Mouse (Mus musculus) small intestine, adult 2 months (tissue): ENCODE results near the gene Olfr69. TPM values are rescaled to one million over a fixed set of nuclear protein-coding genes. Genes with fewer than 3 reads are reported as not detected.
"Not testable (repeated sequence)": the region's sequence is repeated elsewhere in the genome, so short reads cannot be mapped to it uniquely, and the experiment has no call there.

Source experiments
- H3K27ac ChIP-seq: fragments of 200-500 bp; 2 replicates; pipeline ENCODE4 v1.5.1; 2012; ENCODE audit warnings: low read depth, low read length, control low read depth, inconsistent platforms; ENCODE audit not compliant: insufficient read depth
- H3K27me3 ChIP-seq: fragments of 200-500 bp; 2 replicates; pipeline ENCODE4 v1.6.1; 2012; ENCODE audit warnings: mild to moderate bottlenecking, moderate library complexity, low read length, inconsistent platforms; ENCODE audit not compliant: control insufficient read depth, insufficient read depth
- H3K36me3 ChIP-seq: fragments of 200-500 bp; 2 replicates; pipeline ENCODE4 v1.6.1; 2012; ENCODE audit warnings: mild to moderate bottlenecking, low read length, control low read depth, inconsistent platforms; ENCODE audit not compliant: control insufficient read depth, insufficient read depth
- H3K4me1 ChIP-seq: fragments of 200-500 bp; 2 replicates; pipeline ENCODE4 v1.6.1; 2012; ENCODE audit warnings: low read length, inconsistent platforms, mixed read lengths; ENCODE audit not compliant: control insufficient read depth, insufficient read depth, insufficient read length
- H3K4me3 ChIP-seq: fragments of 200-500 bp; 2 replicates; pipeline ENCODE4 v1.5.1; 2012; ENCODE audit warnings: low read depth, mild to moderate bottlenecking, control low read depth, inconsistent platforms, low read length, moderate library complexity
- CTCF ChIP-seq: fragments of 200-500 bp; IDR thresholded peaks from 2 replicates; pipeline ENCODE4 v1.5.1; 2012; ENCODE audit warnings: low read depth, mild to moderate bottlenecking, control low read depth, inconsistent platforms, low read length, moderate library complexity, mixed read lengths; ENCODE audit not compliant: insufficient replicate concordance, insufficient read length; ENCODE audit errors: extremely low read depth
- POLR2A ChIP-seq: fragments of 200-500 bp; IDR thresholded peaks from 2 replicates; pipeline ENCODE4 v1.6.1; 2012; ENCODE audit warnings: low read depth, mild to moderate bottlenecking, control low read depth, inconsistent platforms, low read length, moderate library complexity
- WGBS: fragments of 180-500 bp; shearing (Covaris S2); methylation state at CpG from one replicate; pipeline ENCODE4 v1.1.7; 2018; 5-methylcytosine and 5-hydroxymethylcytosine counted together
- polyA plus RNA-seq: library from polyadenylated mRNA; depleted of rRNA; stranded (reverse); fragments of >200 nt; gene quantifications from 2 replicates; pipeline ENCODE4 v1.2.3, GENCODE M21; 2012; rRNA removed

The Olfr69 gene
- polyA plus RNA-seq, 1 experiment = not detected

- Histone ChIP-seq H3K36me3 (no peaks in the 10 kb centered on the region), H3K4me1 (no peaks in the 10 kb centered on the region), H3K27me3 (no peaks in the 10 kb centered on the region), H3K4me3 (no peak within 1 kb of the TSS), H3K27ac (no peak within 1 kb of the TSS)
- no peak for TF ChIP-seq CTCF
- TF ChIP-seq POLR2A = no peak
- WGBS = 44% methylated on average over 2 of the region's 2 CpGs
Measured at GRCm38 (mm10) chr7:103757233-103757632, 14.2 kb downstream of the Olfr69 start, which contains the start of gene Olfr630. Gene Olfr630, minus strand, starts transcription at chr7:103757333.

- no peaks in the 10 kb centered on the region for H3K36me3 ChIP-seq
- TF ChIP-seq CTCF = no peak
- TF ChIP-seq POLR2A = no peak
- H3K27ac ChIP-seq = no peak within 1 kb of the TSS
- no peaks in the 10 kb centered on the region for H3K27me3 ChIP-seq
- WGBS = 70% methylated on average over 2 of the region's 2 CpGs
- H3K4me1 ChIP-seq = no peaks in the 10 kb centered on the region
- no peak within 1 kb of the TSS for H3K4me3 ChIP-seq
Measured at GRCm38 (mm10) chr7:103744843-103745242, 26.6 kb downstream of the Olfr69 start, which contains the start of gene Olfr629. Gene Olfr629, minus strand, starts transcription at chr7:103744943.

- H3K4me3 ChIP-seq = no peak within 1 kb of the TSS
- H3K4me1 ChIP-seq = no peaks in the 10 kb centered on the region
- H3K27me3 ChIP-seq = no peaks in the 10 kb centered on the region
- WGBS = 85% methylated on average over 1 of the region's 1 CpGs
- TF ChIP-seq POLR2A = no peak
- no peak for TF ChIP-seq CTCF
- H3K27ac ChIP-seq = no peak within 1 kb of the TSS
- H3K36me3 ChIP-seq = no peaks in the 10 kb centered on the region
Measured at GRCm38 (mm10) chr7:103730074-103730473, 41.3 kb downstream of the Olfr69 start, which contains the start of gene Olfr628. Gene Olfr628, plus strand, starts transcription at chr7:103730374.

GRCm38 (mm10) chr7:103716398-103716797, 55.0 kb downstream of the Olfr69 start:
- WGBS = 97% methylated on average over 1 of the region's 1 CpGs
- not testable (repeated sequence) for H3K27ac ChIP-seq, H3K36me3 ChIP-seq, H3K4me1 ChIP-seq, H3K27me3 ChIP-seq, H3K4me3 ChIP-seq

Other genes starting within 250 kb of the Olfr69 start
- gene Olfr612, start 228.9 kb downstream of the Olfr69 start, polyA plus RNA-seq = not detected in 2 replicates
- not detected in 2 replicates for gene Olfr613, start 223.5 kb downstream of the Olfr69 start, polyA plus RNA-seq
- not detected in 2 replicates for gene Olfr615, start 215.5 kb downstream of the Olfr69 start, polyA plus RNA-seq
- not detected in 2 replicates for gene Olfr616, start 202.5 kb downstream of the Olfr69 start, polyA plus RNA-seq
- not detected in 2 replicates for gene Olfr617, start 198.5 kb downstream of the Olfr69 start, polyA plus RNA-seq
- gene Olfr618, start 181.5 kb downstream of the Olfr69 start, polyA plus RNA-seq = not detected in 2 replicates
- gene Olfr619, start 171.0 kb downstream of the Olfr69 start, polyA plus RNA-seq = not detected in 2 replicates
- not detected in 2 replicates for gene Olfr620, start 159.1 kb downstream of the Olfr69 start, polyA plus RNA-seq
- gene Olfr622, start 128.9 kb downstream of the Olfr69 start, polyA plus RNA-seq = not detected in 2 replicates
- not detected in 2 replicates for gene Olfr623, start 107.9 kb downstream of the Olfr69 start, polyA plus RNA-seq
- gene Olfr624, start 100.4 kb downstream of the Olfr69 start, polyA plus RNA-seq = not detected in 2 replicates
- gene Olfr625-ps1, start 88.9 kb downstream of the Olfr69 start, polyA plus RNA-seq = not detected in 2 replicates
- gene Olfr243, start 56.9 kb downstream of the Olfr69 start, polyA plus RNA-seq = not detected in 2 replicates
- gene Olfr628, start 41.2 kb downstream of the Olfr69 start, polyA plus RNA-seq = not detected in 2 replicates
- not detected in 2 replicates for gene Olfr629, start 26.7 kb downstream of the Olfr69 start, polyA plus RNA-seq
- gene Olfr630, start 14.3 kb downstream of the Olfr69 start, polyA plus RNA-seq = not detected in 2 replicates
- not detected in 2 replicates for gene Olfr68, start 8.1 kb upstream of the Olfr69 start, polyA plus RNA-seq
- not detected in 2 replicates for gene Olfr67, start 20.2 kb upstream of the Olfr69 start, polyA plus RNA-seq
- gene Hbb-bt, start 42.4 kb upstream of the Olfr69 start, polyA plus RNA-seq = 7.2 and 8.9 TPM in 2 replicates
- 59.9 and 74.9 TPM in 2 replicates for gene Hbb-bs, start 56.5 kb upstream of the Olfr69 start, polyA plus RNA-seq
- gene Hbb-bh2, start 68.9 kb upstream of the Olfr69 start, polyA plus RNA-seq = not detected in 2 replicates
- gene Hbb-bh1, start 71.6 kb upstream of the Olfr69 start, polyA plus RNA-seq = not detected in 2 replicates
- not detected in 2 replicates for gene Hbb-y, start 81.6 kb upstream of the Olfr69 start, polyA plus RNA-seq
- gene Olfr66, start 114.7 kb upstream of the Olfr69 start, polyA plus RNA-seq = not detected in 2 replicates
- not detected in 2 replicates for gene Olfr64, start 122.9 kb upstream of the Olfr69 start, polyA plus RNA-seq
- gene Olfr65, start 131.9 kb upstream of the Olfr69 start, polyA plus RNA-seq = not detected in 2 replicates
- not detected in 2 replicates for gene Olfr631, start 157.2 kb upstream of the Olfr69 start, polyA plus RNA-seq
- not detected in 2 replicates for gene Olfr632, start 162.8 kb upstream of the Olfr69 start, polyA plus RNA-seq
- not detected in 2 replicates for gene Olfr633, start 172.8 kb upstream of the Olfr69 start, polyA plus RNA-seq
- not detected in 2 replicates for gene Olfr635, start 199.6 kb upstream of the Olfr69 start, polyA plus RNA-seq
- not detected in 2 replicates for gene Olfr638, start 227.2 kb upstream of the Olfr69 start, polyA plus RNA-seq
- gene Olfr639, start 245.7 kb upstream of the Olfr69 start, polyA plus RNA-seq = not detected in 2 replicates